Mouse (Mus musculus) activated CD4-positive, CD25-positive, alpha-beta regulatory T cell, adult 9 weeks (primary cell): ENCODE results near the gene Uba5. TPM values are rescaled to one million over a fixed set of nuclear protein-coding genes. Genes with fewer than 3 reads are reported as not detected.

Source experiments
- polyA plus RNA-seq: library from polyadenylated mRNA; unstranded; fragments of 100-300 nt; shearing (Covaris generic); gene quantifications from one replicate; pipeline ENCODE4 v1.2.1, GENCODE M21; 2017

Gene Uba5
- polyA plus RNA-seq, result 29.7 TPM

GRCm38 (mm10) chr9:104062430-104063243, at the start of gene Uba5:
Gene Uba5, minus strand, starts transcription at chr9:104063134.

GRCm38 (mm10) chr9:104063244-104063961, 469 bp upstream of the Uba5 start, which contains the start of gene Acad11:
Gene Acad11, plus strand, starts transcription at chr9:104063377.

GRCm38 (mm10) chr9:104040362-104040761, 22.6 kb downstream of the Uba5 start, which contains the start of gene Gm28305:
Gene Gm28305, plus strand, starts transcription at chr9:104040662.

GRCm38 (mm10) chr9:104001921-104002859, 60.7 kb downstream of the Uba5 start, which contains the start of gene Nphp3:
Gene Nphp3, plus strand, starts transcription at chr9:104002544.

Other genes with a start within 250 kb of the Uba5 start
- gene Nphp3, start 60.6 kb downstream of the Uba5 start, polyA plus RNA-seq, result 0.27 TPM
- not detected for gene Gm28305, start 22.5 kb downstream of the Uba5 start, polyA plus RNA-seq
- gene Acad11, start 243 bp upstream of the Uba5 start, polyA plus RNA-seq, result 14.3 TPM
- gene Ackr4, start 63.8 kb upstream of the Uba5 start, polyA plus RNA-seq, result 1.0 TPM
- gene Dnajc13, start 199.8 kb upstream of the Uba5 start, polyA plus RNA-seq, result 54.5 TPM